Mouse (Mus musculus) intestine, embryonic 14.5 days (tissue): ENCODE measurements around the gene Nktr. TPM values are rescaled to one million over a fixed set of nuclear protein-coding genes. Genes with fewer than 3 reads are reported as not detected.

Experiments
- ATAC-seq: fragments of 200-750 bp; cut with Nextera tagmentation; replicated peaks from 2 replicates; pipeline ENCODE4 v1.8.0; 2017; ENCODE audit warnings: low read depth, moderate number of reproducible peaks, moderate TSS enrichment, moderate library complexity; ENCODE audit not compliant: low FRiP score, low TSS enrichment
- DNase-seq: peaks from one replicate; pipeline ENCODE4 v3.0.0-alpha.2; 2018; ENCODE audit warnings: low spot score
- H3K27ac ChIP-seq: fragments of 300-500 bp; sonication (generic); 2 replicates; pipeline ENCODE4 v1.5.1; 2014; ENCODE audit warnings: low read depth, mild to moderate bottlenecking, control low read depth
- H3K27me3 ChIP-seq: fragments of 300-500 bp; sonication (generic); replicated peaks from 2 replicates; pipeline ENCODE4 v1.6.1; 2014; ENCODE audit warnings: low read length, control low read depth; ENCODE audit not compliant: control insufficient read depth, insufficient read depth
- H3K36me3 ChIP-seq: fragments of 300-500 bp; sonication (generic); 2 replicates; pipeline ENCODE4 v1.6.1; 2014; ENCODE audit warnings: low read length, control low read depth; ENCODE audit not compliant: control insufficient read depth, insufficient read depth
- H3K4me1 ChIP-seq: fragments of 300-500 bp; sonication (generic); replicated peaks from 2 replicates; pipeline ENCODE4 v1.6.1; 2014; ENCODE audit warnings: low read length, control low read depth, mixed read lengths; ENCODE audit not compliant: control insufficient read depth, insufficient read depth
- H3K4me2 ChIP-seq: fragments of 300-500 bp; sonication (generic); 2 replicates; pipeline ENCODE4 v1.6.1; 2014; ENCODE audit warnings: low read length
- H3K4me3 ChIP-seq: fragments of 300-500 bp; sonication (generic); 2 replicates; pipeline ENCODE4 v1.5.1; 2014; ENCODE audit warnings: low read depth, low read length, control low read depth, mixed read lengths
- H3K9ac ChIP-seq: fragments of 300-500 bp; sonication (generic); 2 replicates; pipeline ENCODE4 v1.6.1; 2014; ENCODE audit warnings: mild to moderate bottlenecking, low read length
- H3K9me3 ChIP-seq: fragments of 300-500 bp; sonication (generic); 2 replicates; pipeline ENCODE4 v1.6.1; 2016; ENCODE audit warnings: low read length, control low read depth; ENCODE audit not compliant: control insufficient read depth
- WGBS: fragments of 180-500 bp; shearing (Covaris S2); extraction: QIAGEN DNeasy Blood & Tissue Kit; methylation state at CpG from one replicate; pipeline ENCODE4 v1.1.7; 2014; 5-methylcytosine and 5-hydroxymethylcytosine counted together
- polyA plus RNA-seq: library from polyadenylated mRNA; unstranded; fragments of >200 nt; fragmentation: Nextera tagmentation; extraction: Ambion mirVana; gene quantifications from 2 replicates; pipeline ENCODE4 v1.2.1, GENCODE M21; 2014

Gene Nktr
- polyA plus RNA-seq, 1 experiment from 2014 or later = 71.7 TPM

- ATAC-seq (no peak), DNase-seq (no peak)
- no peaks in the 10 kb centered on the region for H3K27me3 ChIP-seq
- H3K9me3 ChIP-seq = no peaks in the 10 kb centered on the region
- H3K4me1 ChIP-seq = peaks cover 8% of the 10 kb centered on the region
- H3K27ac ChIP-seq = no peak overlapping the region
- WGBS = 88% methylated on average over 3 of the region's 3 CpGs
- no peak overlapping the region for H3K4me3 ChIP-seq
- H3K36me3 ChIP-seq = peaks cover 74% of the 10 kb centered on the region
- no peak overlapping the region for H3K4me2 ChIP-seq
- no peak overlapping the region for H3K9ac ChIP-seq
Measured at GRCm38 (mm10) chr9:121754624-121755023, 35.7 kb downstream of the Nktr start.

GRCm38 (mm10) chr9:121756785-121757184, 37.8 kb downstream of the Nktr start:
- peaks cover 53% of the 10 kb centered on the region for H3K36me3 ChIP-seq
- 79% methylated on average over 3 of the region's 3 CpGs for WGBS
- peak; percentile 50 for DNase-seq

DNA sequence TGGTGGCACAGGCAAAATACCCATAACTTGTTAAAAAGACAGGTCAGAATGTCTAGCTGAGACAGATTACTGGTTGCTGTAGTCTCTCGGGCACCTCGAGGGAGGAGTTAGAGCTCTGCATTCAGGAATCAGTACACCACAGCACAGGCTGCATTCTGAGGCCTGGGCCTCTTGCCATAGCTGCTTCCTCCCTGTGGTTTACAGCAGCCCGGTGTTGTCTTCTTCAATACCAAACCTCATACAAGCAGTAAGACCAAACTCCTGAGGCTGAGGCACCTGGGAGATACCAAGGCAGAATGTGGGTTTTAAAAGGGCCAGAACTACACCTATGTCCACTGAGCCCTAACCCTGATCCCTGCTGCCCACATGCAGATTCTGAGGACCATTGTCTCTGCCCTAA, 38.5 kb downstream of the Nktr start:
- no peak overlapping the region for H3K4me3 ChIP-seq
- no peak overlapping the region for H3K27ac ChIP-seq
- no peaks in the 10 kb centered on the region for H3K9me3 ChIP-seq
- WGBS = 60% methylated on average over 3 of the region's 3 CpGs
- 0 out of 2 replicates have a peak overlapping the region, but pooled peaks have one; percentile 1 for H3K9ac ChIP-seq
- no peak overlapping the region for H3K4me2 ChIP-seq
- peaks cover 26% of the 10 kb centered on the region for H3K4me1 ChIP-seq
- peak; percentile 57 for DNase-seq
- no peaks in the 10 kb centered on the region for H3K27me3 ChIP-seq
- H3K36me3 ChIP-seq = peaks cover 47% of the 10 kb centered on the region
- no peak for ATAC-seq

More at GRCm38 (mm10) chr9:121756785-121757184, 37.8 kb downstream of the Nktr start:
- Histone ChIP-seq H3K4me1 (peaks cover 20% of the 10 kb centered on the region), H3K9ac (no peak overlapping the region), H3K9me3 (no peaks in the 10 kb centered on the region), H3K27ac (no peak overlapping the region), H3K4me3 (no peak overlapping the region), H3K27me3 (no peaks in the 10 kb centered on the region), H3K4me2 (no peak overlapping the region)
- ATAC-seq = no peak

GRCm38 (mm10) chr9:121757835-121758814, 39.2 kb downstream of the Nktr start:
- DNase-seq (peak; percentile 69), ATAC-seq (no peak)
- H3K27me3 ChIP-seq = no peaks in the 10 kb centered on the region
- H3K9me3 ChIP-seq = no peaks in the 10 kb centered on the region
- H3K4me1 ChIP-seq = peaks cover 26% of the 10 kb centered on the region
- peak overlapping the region; percentile 95 for H3K9ac ChIP-seq
- H3K36me3 ChIP-seq = peaks cover 47% of the 10 kb centered on the region
- peak overlapping the region; percentile 75 for H3K4me3 ChIP-seq
- 50% methylated on average over 10 of the region's 10 CpGs for WGBS
- peak overlapping the region; percentile 92 for H3K4me2 ChIP-seq
- no peak overlapping the region for H3K27ac ChIP-seq

DNA sequence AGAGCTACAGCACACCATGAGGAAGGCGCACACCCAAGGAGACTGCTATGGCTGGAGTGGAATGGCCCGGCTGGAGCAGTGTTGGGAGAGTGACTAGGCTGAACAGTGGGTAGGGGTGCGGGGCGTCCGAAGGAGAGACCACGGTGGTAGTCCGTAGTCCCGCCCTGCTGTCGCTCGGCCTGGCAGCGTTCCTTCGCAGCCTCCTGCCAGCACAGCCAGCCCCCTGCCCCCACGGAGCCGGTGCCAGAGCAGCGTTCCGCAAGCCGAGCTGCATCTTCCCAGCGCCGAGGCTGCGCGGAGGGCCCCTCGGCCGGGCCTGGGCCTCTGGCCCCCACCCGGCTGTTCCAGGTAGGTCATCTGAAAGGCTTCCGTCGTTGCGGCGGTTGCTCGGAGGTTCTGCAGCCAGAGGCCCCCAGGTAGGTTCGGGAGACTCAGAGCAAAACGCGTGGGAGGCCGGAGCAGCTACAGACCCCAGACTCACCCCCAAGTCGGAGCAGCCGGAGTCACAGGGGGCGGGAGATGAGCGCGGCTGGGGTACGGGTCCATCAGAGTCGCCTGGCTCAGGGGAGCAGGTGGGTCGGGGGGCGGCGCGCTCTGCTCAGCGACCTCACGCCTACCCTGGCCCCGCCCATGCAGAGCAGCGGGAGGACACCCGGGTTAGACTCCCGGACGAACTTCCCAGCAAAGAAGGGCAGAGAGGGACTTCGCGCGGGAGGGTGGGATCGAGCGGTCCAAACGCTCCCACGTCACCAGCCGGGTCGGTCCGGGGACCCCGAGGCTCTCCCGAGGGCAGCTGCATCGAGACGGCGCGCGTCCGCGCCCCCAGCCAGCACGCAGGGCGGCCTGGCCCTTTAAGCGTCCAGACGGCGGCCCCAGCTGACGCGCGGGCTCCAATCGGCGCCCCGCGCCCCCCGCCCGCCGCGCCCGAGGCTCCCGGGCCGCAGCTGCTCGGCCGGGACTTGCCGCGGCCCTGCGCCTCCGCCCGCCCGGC, 40.4 kb downstream of the Nktr start, which contains the start of gene Zfp651:
Zfp651 (plus strand) TSS at position 240 of the 991 bp plus-strand sequence.
- ATAC-seq (peak; percentile 80), DNase-seq (peak; percentile 84)
- Histone ChIP-seq H3K9ac (peak within 1 kb of the TSS; percentile 95), H3K9me3 (no peaks in the 10 kb centered on the region), H3K4me3 (peak within 1 kb of the TSS; percentile 75), H3K4me1 (peaks cover 26% of the 10 kb centered on the region), H3K4me2 (peak within 1 kb of the TSS; percentile 92), H3K36me3 (peaks cover 47% of the 10 kb centered on the region), H3K27ac (peak within 1 kb of the TSS; percentile 92), H3K27me3 (no peaks in the 10 kb centered on the region)
- WGBS = under 1% methylated on average over 83 of the region's 97 CpGs

DNA sequence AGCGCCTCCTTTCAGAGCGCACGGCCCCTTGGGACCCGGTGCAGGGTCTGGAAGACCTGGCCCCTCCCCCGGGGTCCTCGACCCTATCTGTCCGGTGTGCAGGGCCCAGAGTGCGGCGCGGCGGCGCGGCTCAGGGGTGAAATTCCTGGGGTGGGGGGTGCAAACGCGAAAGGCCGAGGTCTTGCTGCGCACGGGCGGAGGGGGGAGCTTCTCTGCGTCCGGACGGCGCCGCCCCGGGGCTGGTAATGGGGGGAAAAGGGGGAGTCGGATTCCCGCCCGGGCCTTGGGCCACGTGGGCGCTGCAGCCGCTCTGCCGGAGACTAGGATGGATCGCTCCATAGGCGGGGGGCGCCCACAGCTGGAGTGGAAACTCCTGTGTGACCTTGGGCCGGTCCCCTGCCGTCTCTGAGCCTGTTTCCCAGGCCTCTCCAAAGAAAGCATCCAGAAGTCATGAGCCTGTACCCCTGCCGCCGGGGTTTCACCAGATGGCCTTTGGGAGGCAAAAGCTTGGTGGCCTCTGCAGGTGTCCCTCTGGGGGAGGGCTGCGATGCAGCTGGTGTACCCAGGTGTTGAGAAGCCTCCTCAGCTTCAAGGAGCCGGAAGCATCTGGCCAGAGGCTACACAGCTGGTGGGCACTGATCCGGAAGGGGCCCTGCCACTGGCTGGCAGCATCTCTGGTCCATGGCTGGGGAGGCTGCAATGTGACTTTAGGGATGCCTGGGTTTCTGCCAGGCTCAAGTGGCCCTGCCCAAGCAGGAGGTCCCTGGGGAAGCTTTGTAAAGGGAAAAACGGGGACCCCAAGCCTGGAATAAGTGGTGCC, 41.5 kb downstream of the Nktr start:
- Histone ChIP-seq H3K4me1 (peaks cover 26% of the 10 kb centered on the region), H3K9ac (peak overlapping the region; percentile 95), H3K4me3 (peak overlapping the region; percentile 75), H3K27me3 (no peaks in the 10 kb centered on the region), H3K36me3 (peaks cover 47% of the 10 kb centered on the region), H3K4me2 (peak overlapping the region; percentile 92), H3K27ac (peak overlapping the region; percentile 92), H3K9me3 (no peaks in the 10 kb centered on the region)
- ATAC-seq (peak; percentile 71), DNase-seq (peak; percentile 90)
- WGBS = 2% methylated on average over 41 of the region's 43 CpGs

- Histone ChIP-seq H3K36me3 (peaks cover 47% of the 10 kb centered on the region), H3K4me3 (peak overlapping the region; percentile 75), H3K9ac (no peak overlapping the region; the same call in 1 of the 2 replicates), H3K4me1 (peaks cover 26% of the 10 kb centered on the region), H3K9me3 (no peaks in the 10 kb centered on the region), H3K27ac (peak overlapping the region; percentile 92; the same call in 1 of the 2 replicates), H3K27me3 (no peaks in the 10 kb centered on the region), H3K4me2 (peak overlapping the region; percentile 92)
- ATAC-seq = no peak
- WGBS = 59% methylated on average over 10 of the region's 10 CpGs
- DNase-seq = peak; percentile 64
Measured at GRCm38 (mm10) chr9:121761091-121761665, 42.2 kb downstream of the Nktr start.
